Mouse (Mus musculus) hindbrain, postnatal 0 days (tissue): ENCODE measurements around the gene Cst6. TPM values are rescaled to one million over a fixed set of nuclear protein-coding genes. Genes with fewer than 3 reads are reported as not detected.
A peak's percentile ranks its signal among the peaks of the same experiment; 100 is the strongest.

Experiments used
- ATAC-seq: fragments of 200-750 bp; cut with Nextera tagmentation; 2 replicates; pipeline ENCODE4 v1.8.0; 2017; ENCODE audit warnings: mild to moderate bottlenecking, moderate TSS enrichment, moderate library complexity
- DNase-seq: peaks from one replicate; pipeline ENCODE4 v3.0.0-alpha.2; 2015; ENCODE audit warnings: low spot score
- H3K27ac ChIP-seq: fragments of 300-500 bp; sonication (generic); 2 replicates; pipeline ENCODE4 v1.5.1; 2014; ENCODE audit warnings: mild to moderate bottlenecking
- H3K27me3 ChIP-seq: fragments of 300-500 bp; sonication (generic); 2 replicates; pipeline ENCODE4 v1.6.1; 2014; ENCODE audit warnings: low read length, mixed read lengths; ENCODE audit not compliant: insufficient read depth
- H3K36me3 ChIP-seq: fragments of 300-500 bp; sonication (generic); 2 replicates; pipeline ENCODE4 v1.6.1; 2014; ENCODE audit warnings: low read length, mixed read lengths; ENCODE audit not compliant: insufficient read depth
- H3K4me1 ChIP-seq: fragments of 300-500 bp; sonication (generic); 2 replicates; pipeline ENCODE4 v1.6.1; 2014; ENCODE audit warnings: antibody characterized with exemption, low read length, mixed read lengths; ENCODE audit not compliant: insufficient read depth
- H3K4me2 ChIP-seq: fragments of 300-500 bp; sonication (generic); 2 replicates; pipeline ENCODE4 v1.6.1; 2014; ENCODE audit warnings: low read depth, mild to moderate bottlenecking, low read length, moderate library complexity, mixed read lengths
- H3K4me3 ChIP-seq: fragments of 300-500 bp; sonication (generic); 2 replicates; pipeline ENCODE4 v1.5.1; 2014; ENCODE audit warnings: low read length
- H3K9ac ChIP-seq: fragments of 300-500 bp; sonication (generic); replicated peaks from 2 replicates; pipeline ENCODE4 v1.6.1; 2014; ENCODE audit warnings: mild to moderate bottlenecking, low read length, moderate library complexity, mixed read lengths
- H3K9me3 ChIP-seq: fragments of 300-500 bp; sonication (generic); 2 replicates; pipeline ENCODE4 v1.6.1; 2016; ENCODE audit warnings: low read length, mixed read lengths
- CTCF ChIP-seq: IDR thresholded peaks from 2 replicates; pipeline ENCODE4 v1.5.1; 2016; ENCODE audit warnings: antibody characterized with exemption, control low read depth, low read depth
- WGBS: fragments of 180-500 bp; shearing (Covaris S2); extraction: QIAGEN DNeasy Blood & Tissue Kit; methylation state at CpG from one replicate; pipeline ENCODE4 v1.1.7; 2014; 5-methylcytosine and 5-hydroxymethylcytosine counted together
- polyA plus RNA-seq: library from polyadenylated mRNA; unstranded; fragments of >200 nt; fragmentation: Nextera tagmentation; extraction: Ambion mirVana; gene quantifications from 2 replicates; pipeline ENCODE4 v1.2.1, GENCODE M21; 2015
- total RNA-seq: library from RNA; depleted of rRNA; stranded (reverse); fragments of >200 nt; gene quantifications from 2 replicates; pipeline ENCODE4 v1.2.3, GENCODE M21; 2014

Cst6 gene
- total and polyA plus RNA-seq, 2 experiments from 2014 or later = 9.8 to 16.1 TPM

GRCm38 (mm10) chr19:5362186-5362585 is 12.8 kb upstream of the Cst6 start:
- peaks cover 6% of the 10 kb centered on the region; the same call in 1 of the 2 replicates for H3K4me1 ChIP-seq
- H3K9ac ChIP-seq = no peak overlapping the region

GRCm38 (mm10) chr19:5356080-5356479 is 6.7 kb upstream of the Cst6 start:
- WGBS = no CpG with 5 or more reads among the region's 1 CpGs
- Histone ChIP-seq H3K9ac (no peak overlapping the region), H3K4me1 (no peaks in the 10 kb centered on the region), H3K27me3 (no peaks in the 10 kb centered on the region), H3K27ac (no peak overlapping the region), H3K4me3 (no peak overlapping the region), H3K36me3 (no peaks in the 10 kb centered on the region), H3K4me2 (no peak overlapping the region), H3K9me3 (no peaks in the 10 kb centered on the region)
- DNase-seq (no peak), ATAC-seq (no peak)
- no peak for TF ChIP-seq CTCF

More at GRCm38 (mm10) chr19:5362186-5362585, 12.8 kb upstream of the Cst6 start:
- Histone ChIP-seq H3K27ac (no peak overlapping the region), H3K4me3 (no peak overlapping the region), H3K4me2 (no peak overlapping the region), H3K9me3 (no peaks in the 10 kb centered on the region), H3K27me3 (no peaks in the 10 kb centered on the region), H3K36me3 (peaks cover 17% of the 10 kb centered on the region)
- WGBS = 88% methylated on average over 2 of the region's 2 CpGs
- no peak for TF ChIP-seq CTCF
- ATAC-seq (no peak), DNase-seq (no peak)

GRCm38 (mm10) chr19:5353609-5354008 is 4.2 kb upstream of the Cst6 start:
- Histone ChIP-seq H3K9ac (no peak overlapping the region), H3K4me3 (no peak overlapping the region), H3K36me3 (no peaks in the 10 kb centered on the region), H3K9me3 (no peaks in the 10 kb centered on the region), H3K4me2 (no peak overlapping the region), H3K27ac (no peak overlapping the region), H3K4me1 (no peaks in the 10 kb centered on the region; the same call in 1 of the 2 replicates), H3K27me3 (no peaks in the 10 kb centered on the region)
- WGBS = 79% methylated on average over 2 of the region's 2 CpGs
- no peak for ATAC-seq
- no peak for TF ChIP-seq CTCF
- no peak for DNase-seq

- Histone ChIP-seq H3K9ac (peak overlapping the region; percentile 56), H3K27ac (no peak overlapping the region), H3K4me2 (peak overlapping the region; percentile 63), H3K27me3 (no peaks in the 10 kb centered on the region), H3K4me3 (peak overlapping the region; percentile 33), H3K9me3 (no peaks in the 10 kb centered on the region), H3K36me3 (no peaks in the 10 kb centered on the region), H3K4me1 (no peaks in the 10 kb centered on the region; the same call in 1 of the 2 replicates)
- 7% methylated on average over 34 of the region's 34 CpGs for WGBS
- peak; percentile 70 for TF ChIP-seq CTCF
- DNase-seq (peak; percentile 66), ATAC-seq (peak; percentile 66)
Observed at GRCm38 (mm10) chr19:5348526-5349501, 560 bp downstream of the Cst6 start.

GRCm38 (mm10) chr19:5348064-5348463 is 1.3 kb downstream of the Cst6 start:
- Histone ChIP-seq H3K9ac (no peak overlapping the region), H3K27ac (no peak overlapping the region), H3K9me3 (no peaks in the 10 kb centered on the region), H3K36me3 (no peaks in the 10 kb centered on the region), H3K4me1 (no peaks in the 10 kb centered on the region; the same call in 1 of the 2 replicates), H3K27me3 (no peaks in the 10 kb centered on the region), H3K4me2 (no peak overlapping the region), H3K4me3 (no peak overlapping the region)
- ATAC-seq (no peak), DNase-seq (no peak)
- WGBS = 75% methylated on average over 6 of the region's 6 CpGs
- TF ChIP-seq CTCF = no peak

- H3K4me1 ChIP-seq = no peaks in the 10 kb centered on the region; the same call in 1 of the 2 replicates
- no peak for TF ChIP-seq CTCF
- DNase-seq (no peak), ATAC-seq (no peak; the same call in 1 of the 2 replicates)
- no peaks in the 10 kb centered on the region for H3K36me3 ChIP-seq
- H3K27me3 ChIP-seq = no peaks in the 10 kb centered on the region
- no peak overlapping the region for H3K4me3 ChIP-seq
- H3K27ac ChIP-seq = no peak overlapping the region
- no peak overlapping the region for H3K4me2 ChIP-seq
- H3K9me3 ChIP-seq = no peaks in the 10 kb centered on the region
- H3K9ac ChIP-seq = no peak overlapping the region
- 81% methylated on average over 6 of the region's 6 CpGs for WGBS
Observed at GRCm38 (mm10) chr19:5345297-5346131, 3.9 kb downstream of the Cst6 start.
